Mouse (Mus musculus) urinary bladder, postnatal 25 days (tissue): ENCODE data around the gene Lancl1.
A peak's percentile ranks its signal among the peaks of the same experiment; 100 is the strongest.

ENCODE experiments used
- DNase-seq: peaks from one replicate; pipeline ENCODE4 v3.0.0; 2022; ENCODE audit warnings: low spot score

Gene Lancl1

DNA sequence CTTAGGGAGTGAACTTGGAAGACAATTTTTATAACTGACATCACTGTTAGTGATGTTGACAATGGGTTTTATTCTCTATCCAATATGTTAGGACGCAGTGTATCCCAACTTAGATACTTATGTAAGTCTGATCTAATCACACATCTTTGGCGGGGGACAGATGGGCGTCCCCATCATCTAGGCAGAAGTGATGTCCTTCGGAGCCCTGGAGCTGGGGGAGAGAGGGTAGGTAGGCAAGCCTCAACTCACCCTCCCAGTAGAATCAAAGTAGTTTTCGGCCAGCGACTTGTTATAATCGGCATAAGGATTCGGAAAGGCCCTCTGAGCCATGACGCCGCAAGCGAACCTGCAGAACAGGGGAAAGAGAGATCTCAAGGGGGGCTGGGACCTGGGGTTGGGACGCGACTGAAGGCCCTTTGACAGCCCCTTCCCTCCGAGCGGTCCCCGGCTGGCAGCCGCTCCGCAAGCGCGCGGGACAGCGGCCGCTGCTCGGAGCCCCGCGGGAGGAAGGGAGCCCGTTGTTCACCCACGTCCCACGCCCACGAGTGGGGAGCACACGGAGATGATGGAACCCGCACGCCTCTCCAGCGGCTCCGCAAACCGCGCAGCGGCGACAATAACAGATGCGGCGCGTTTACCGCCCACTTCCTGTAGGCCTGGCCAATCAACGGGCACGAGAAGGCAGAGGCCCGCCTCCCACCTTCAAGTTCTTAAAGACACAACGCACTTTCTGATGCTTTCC is at the start of gene Lancl1:
TSS of gene Lancl1 (minus strand) at position 627 of the 742 bp plus-strand sequence.
- peak; percentile 80 for DNase-seq

DNA sequence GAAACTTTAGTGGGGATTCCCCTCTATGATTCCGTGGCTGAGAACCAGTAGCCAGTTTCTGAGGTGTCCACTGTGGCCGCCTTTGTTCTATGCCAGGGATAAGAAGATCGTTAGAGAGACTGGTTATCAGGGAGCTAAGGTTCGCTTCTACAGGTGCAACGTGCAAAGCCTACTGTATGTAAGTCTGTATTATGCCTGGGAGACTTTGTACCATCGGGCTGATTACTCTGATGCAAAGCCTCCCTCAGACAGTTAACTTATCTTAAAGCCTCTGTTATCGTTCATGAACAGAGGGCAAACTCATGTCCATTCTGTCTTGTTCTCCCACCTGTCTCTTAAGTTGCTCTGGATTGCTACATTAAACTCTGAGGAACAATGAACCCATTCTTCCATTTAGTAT is 40.5 kb upstream of the Lancl1 start:
- DNase-seq = no peak

- DNase-seq = no peak
Observed at GRCm38 (mm10) chr1:67078666-67079065, 40.0 kb upstream of the Lancl1 start.

DNA sequence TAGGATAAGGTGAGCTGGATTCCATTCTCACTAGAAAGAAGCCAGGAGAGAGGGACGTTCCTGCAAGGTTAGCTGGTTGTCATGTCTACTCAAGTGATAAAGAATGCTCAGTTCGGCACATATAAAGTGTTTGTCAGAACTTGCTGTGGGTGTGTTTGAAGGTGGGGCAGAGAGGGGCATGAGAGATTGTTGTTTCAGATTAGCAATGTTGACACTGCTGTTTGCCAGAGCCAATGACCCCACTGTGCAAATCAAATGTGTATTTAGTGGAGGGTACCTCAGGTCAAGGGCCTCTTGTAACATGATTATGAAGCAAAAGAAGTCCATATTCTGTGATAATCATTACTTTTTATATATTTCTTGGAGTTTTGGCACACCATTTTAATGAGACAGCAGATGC is 39.1 kb upstream of the Lancl1 start:
- no peak for DNase-seq

GRCm38 (mm10) chr1:67067561-67067960 is 28.9 kb upstream of the Lancl1 start:
- no peak for DNase-seq

DNA sequence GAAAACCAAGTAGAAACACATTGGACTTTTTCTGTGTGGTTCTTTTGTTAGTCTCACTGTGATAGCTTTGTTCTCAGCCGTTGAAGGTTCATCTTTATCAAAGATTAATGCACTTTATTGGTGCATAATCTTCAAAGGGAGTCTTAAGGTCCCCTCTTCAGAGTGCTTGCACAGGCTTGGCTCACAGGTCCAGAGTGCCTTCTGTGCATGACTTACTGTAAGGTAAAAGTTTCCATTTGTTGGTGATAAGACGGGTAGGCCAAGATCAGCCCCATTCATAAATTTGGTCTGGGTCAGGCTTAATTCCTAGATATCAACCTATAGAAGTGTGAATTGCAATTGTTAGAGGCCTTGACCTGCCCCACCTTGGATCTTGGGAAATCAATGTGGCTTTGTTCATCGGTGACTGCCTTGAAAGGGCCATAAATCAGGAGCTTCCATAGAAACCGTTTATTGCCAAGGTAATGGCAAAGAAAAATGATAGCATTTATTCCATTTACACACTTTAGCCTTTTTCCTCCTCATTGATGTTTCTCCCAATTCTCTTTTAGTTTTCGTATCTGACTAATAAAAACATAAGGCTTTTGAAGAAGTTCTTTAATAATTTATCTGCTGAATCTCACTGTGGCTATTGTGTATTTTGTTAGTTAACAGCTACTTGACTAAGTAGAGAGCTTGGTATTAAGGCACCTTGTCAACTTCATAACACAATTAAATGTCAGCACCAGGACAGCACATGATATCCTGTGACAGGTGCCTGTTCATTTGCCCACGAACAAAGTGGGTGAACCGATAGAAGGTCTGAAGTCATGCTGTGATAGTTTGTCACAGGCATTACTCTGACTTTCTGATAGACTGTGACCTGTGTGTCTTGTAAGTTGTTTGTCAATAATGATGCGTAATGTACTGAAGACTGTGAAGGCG is 26.9 kb upstream of the Lancl1 start:
- no peak for DNase-seq

DNA sequence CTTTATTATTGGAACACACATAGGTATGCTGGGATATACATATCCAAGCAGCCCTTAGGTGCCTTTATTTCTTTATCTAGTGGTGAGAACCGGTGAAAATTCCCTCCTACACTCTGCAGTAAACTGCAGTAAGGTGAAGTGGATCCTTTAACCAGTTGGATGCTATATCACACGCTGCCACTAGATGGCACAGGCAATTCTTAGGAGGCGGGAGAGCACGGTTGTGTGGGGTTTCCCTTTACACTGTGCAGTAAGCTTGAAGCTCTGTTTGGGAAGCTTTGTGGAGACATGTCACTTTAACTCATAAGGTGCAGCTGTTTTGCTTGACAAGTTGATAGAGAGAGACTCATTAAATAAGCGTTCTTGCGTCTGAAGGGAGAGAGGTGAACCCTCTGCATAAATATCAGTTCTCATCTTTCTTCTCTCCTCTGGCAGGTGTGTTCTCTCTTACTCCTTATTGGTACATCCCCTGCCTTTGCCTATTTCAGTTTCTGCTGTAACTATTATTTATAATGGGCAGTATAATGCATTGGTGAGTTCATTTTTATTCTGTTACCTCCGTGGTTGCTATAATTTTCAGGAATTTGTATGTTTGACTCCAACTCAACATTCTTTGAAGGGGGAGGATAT is 22.9 kb upstream of the Lancl1 start:
- DNase-seq = peak; percentile 56

- no peak for DNase-seq
Observed at GRCm38 (mm10) chr1:67055816-67056215, 17.1 kb upstream of the Lancl1 start.

DNA sequence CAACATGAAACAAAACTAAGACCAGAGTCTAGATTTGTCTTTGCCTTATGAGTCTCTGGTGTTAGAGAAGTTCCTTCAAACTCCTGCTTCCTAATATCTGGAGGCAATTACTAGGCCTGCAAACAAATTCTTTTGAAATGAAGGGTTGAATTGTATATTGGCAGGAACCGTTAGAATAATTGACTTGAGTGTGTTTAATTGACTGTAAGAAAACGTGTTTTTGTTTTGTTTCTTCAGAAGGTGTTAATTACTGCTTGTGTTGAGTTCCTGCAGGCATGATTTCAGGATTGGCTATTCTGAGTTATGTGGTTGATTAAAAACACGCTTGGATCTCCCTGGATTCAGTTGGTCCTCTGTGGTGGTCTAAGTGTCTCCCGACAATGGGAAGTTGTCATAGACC is 14.0 kb upstream of the Lancl1 start:
- DNase-seq = no peak

- no peak for DNase-seq
Observed at GRCm38 (mm10) chr1:67049600-67049999, 10.9 kb upstream of the Lancl1 start.

DNA sequence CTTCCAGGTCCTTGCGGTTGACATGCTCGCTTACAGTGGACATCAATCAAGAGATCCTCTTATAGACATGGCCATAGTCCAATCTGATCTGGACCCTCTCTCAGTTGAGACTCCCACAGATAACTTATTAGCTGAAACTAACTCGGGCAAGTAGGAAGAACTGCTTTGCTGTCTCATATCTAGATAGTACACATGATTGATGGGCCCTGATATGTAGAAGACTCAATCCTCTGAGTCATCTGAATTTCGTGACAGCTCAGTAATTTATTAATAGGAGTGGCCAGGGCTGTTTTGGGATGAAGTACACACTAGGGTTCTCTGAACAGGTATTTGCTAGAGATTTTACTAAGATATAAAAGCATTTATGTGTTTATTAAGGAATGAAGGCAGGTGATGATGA is 10.0 kb upstream of the Lancl1 start:
- no peak for DNase-seq

DNA sequence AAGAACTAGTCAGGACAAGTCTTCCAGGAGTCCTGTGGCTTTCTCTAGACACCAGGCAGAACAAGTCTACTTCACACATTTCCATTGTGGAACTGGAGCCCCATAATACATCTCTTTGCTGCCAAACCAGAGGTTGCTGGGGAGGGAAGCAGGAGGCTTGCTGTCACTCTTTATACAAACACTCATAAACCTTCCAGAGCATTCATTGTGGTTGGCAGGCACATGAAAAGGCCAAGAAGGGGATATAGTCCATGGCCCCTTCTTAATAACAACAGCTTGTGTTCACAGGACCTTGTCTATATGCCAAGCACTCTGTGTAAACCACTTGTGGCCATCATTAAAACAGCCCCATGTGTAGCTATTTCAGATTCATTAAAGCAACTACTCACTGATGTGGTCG is 6.4 kb upstream of the Lancl1 start:
- no peak for DNase-seq

DNA sequence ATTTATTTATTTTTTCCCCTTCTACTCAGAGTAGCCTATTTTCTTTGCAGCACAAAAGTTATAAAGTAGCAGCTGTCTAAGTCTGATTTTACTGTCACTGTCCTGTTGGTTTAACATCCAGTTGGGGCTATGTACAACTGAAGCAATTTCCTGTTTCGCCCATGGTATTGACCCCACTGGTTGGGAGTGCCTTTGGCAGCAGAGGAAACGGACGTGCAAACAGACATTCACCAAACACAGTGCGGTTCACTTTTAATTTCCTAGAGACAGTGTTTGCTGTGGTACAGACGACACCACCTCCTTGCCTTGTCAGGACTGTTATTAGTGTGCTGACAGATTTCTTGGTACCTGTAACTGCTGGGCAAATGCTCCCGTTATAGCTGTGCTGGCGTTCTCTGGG is 3.9 kb upstream of the Lancl1 start:
- no peak for DNase-seq

DNA sequence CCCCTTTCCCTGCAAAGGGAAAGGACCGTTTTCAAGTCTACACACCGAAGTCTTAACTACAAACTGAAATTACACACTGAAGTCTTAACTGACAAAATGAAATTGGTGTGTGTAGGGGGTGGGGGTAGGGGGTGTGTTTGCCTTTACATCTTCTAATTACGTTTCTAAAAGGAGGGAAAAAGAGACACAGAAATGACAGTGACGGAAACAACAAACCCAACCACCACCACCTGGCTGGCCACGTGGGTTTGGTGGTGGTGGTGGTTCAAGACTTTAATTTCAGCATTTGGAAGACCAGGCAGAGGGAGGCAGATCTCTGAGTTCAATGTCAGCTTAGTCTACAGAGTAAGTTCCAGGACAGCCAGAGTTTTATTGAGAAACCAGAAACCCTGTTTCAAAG is 411 bp upstream of the Lancl1 start:
- no peak for DNase-seq

DNA sequence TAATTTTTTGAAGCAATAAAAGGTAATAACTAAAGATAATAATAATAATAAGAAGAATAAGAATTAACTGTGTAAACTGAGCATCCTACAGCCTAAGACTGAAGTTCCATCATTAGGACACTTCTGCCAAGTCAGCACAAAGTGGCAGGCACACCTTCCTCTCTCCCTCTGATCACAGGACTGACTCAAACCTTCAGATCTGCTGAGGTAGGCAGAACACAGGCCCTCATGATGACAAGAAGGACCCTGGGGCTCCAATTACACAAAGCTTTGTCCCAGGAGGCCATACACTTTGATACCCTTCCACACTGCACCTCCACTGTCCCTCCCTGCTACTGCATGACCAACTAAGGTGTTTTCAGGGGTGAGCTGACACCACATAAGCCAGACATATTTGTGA is 1.5 kb downstream of the Lancl1 start:
- DNase-seq = no peak

- no peak for DNase-seq
Observed at GRCm38 (mm10) chr1:67033278-67033677, 5.4 kb downstream of the Lancl1 start.

GRCm38 (mm10) chr1:67026927-67027511 is 11.7 kb downstream of the Lancl1 start:
- no peak for DNase-seq

DNA sequence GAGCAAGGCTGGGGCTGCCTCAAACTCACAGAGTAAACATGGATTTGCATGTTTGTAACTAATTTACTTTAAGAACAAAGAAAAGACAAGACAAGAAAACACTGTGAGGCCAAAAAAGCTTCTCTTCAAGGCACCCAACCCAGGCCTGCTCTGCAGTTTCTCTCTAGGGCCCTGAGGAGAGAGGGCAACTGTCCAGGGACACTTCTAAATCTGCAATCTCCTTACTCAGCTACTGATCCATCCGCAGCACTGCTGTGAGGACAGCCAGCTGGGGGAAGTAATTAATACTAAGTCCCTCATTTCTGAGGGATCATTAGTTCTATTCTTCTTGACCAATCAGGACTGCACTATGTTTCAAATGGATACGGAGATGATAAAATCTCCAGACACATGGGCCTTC is 12.5 kb downstream of the Lancl1 start:
- no peak for DNase-seq

GRCm38 (mm10) chr1:67022767-67023166 is 15.9 kb downstream of the Lancl1 start:
- DNase-seq = no peak

DNA sequence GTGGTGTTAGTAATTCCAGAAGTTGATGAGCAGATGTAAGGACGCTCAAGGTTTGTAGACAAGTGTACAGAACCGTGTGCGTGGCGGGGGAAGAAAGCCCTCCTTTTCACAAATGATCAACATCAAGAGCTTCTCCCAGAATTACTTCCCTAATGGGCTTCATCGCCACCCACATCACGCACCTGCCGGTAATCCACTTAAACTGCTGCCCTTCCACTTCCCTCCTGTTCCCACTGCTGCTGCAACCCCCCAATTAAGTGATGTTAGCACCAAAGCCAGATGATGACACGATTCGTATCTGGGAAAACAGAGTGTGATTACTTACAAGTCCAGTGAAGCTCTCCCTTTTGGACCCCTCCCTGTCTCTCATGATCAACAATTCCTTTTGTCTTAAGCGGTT is 16.6 kb downstream of the Lancl1 start:
- DNase-seq = no peak

DNA sequence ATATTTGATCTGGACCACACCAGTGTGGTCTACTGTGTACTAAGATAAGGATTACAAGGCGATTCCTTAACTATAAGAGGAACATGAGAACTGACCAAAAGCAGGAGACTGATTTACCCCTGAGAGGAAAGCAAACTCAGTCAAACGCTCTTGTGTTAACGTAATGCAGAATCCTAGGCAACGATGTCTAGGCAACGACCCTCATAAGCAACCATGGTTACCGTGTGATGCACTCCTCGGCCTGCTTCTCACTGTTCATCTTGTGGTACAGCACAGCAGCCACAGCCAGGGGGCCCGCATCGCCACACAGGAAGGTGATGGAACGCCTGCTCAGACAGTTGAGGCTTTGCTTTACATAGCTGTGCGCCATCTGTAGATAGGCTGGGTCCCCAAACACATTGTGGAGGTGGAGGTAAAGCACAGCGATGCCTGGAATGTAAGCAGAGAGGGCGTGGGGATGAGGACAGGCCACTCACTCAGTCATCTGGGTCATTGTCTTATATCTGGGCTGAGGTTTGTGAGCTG is 18.0 kb downstream of the Lancl1 start:
- no peak for DNase-seq
